Mouse (Mus musculus): ENCODE results near the gene Tcp11l2. TPM values are rescaled to one million over a fixed set of nuclear protein-coding genes. Genes with fewer than 3 reads are reported as not detected.

The Tcp11l2 gene
- polyA plus RNA-seq, 1 experiment from 2014 or later = 20.0 TPM

GRCm38 (mm10) chr10:84562567-84563554 lies 13.6 kb upstream of the Tcp11l2 start:
- H3K9ac ChIP-seq = no peak overlapping the region
- ATAC-seq (ENCODE audit: low FRiP score) = no peak
- 64% methylated on average over 13 of the region's 13 CpGs for WGBS
- 0 out of 2 replicates have a peak, but pooled peaks cover 5% of the 10 kb centered on the region for H3K9me3 ChIP-seq (replicated peaks)
- no peak overlapping the region for H3K4me3 ChIP-seq
- no peaks in the 10 kb centered on the region for H3K36me3 ChIP-seq
- no peak overlapping the region for H3K4me2 ChIP-seq (replicated peaks)
- 0 out of 2 replicates have a peak, but pooled peaks cover 4% of the 10 kb centered on the region for H3K4me1 ChIP-seq
- H3K27ac ChIP-seq = no peak overlapping the region
- H3K27me3 ChIP-seq = peaks cover 3% of the 10 kb centered on the region

DNA sequence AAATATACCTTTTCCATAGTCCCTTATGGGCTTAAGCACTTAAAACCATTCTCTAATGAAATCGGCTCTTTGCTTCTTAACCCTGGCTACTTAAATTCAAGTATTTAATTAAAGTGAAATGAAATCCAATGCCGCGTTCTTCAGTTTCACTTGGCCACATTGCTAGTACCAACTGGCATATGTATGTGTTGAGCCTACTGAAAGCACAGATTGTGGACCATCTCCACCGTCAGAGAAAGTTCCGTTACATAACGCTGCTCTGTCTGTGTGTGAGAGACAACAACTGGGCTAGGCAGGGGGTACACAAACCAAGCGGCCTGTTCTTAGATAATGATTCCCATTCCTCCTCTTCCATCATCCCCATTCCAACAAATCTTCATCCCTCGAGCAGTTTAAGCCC lies 12.0 kb upstream of the Tcp11l2 start:
- H3K4me2 ChIP-seq (replicated peaks) = no peak overlapping the region
- H3K36me3 ChIP-seq = no peaks in the 10 kb centered on the region
- no peak overlapping the region for H3K4me3 ChIP-seq
- 0 out of 2 replicates have a peak, but pooled peaks cover 4% of the 10 kb centered on the region for H3K4me1 ChIP-seq
- WGBS = 81% methylated on average over 8 of the region's 8 CpGs
- no peak for ATAC-seq (ENCODE audit: low FRiP score)
- no peak overlapping the region for H3K27ac ChIP-seq
- H3K9me3 ChIP-seq (replicated peaks) = no peaks in the 10 kb centered on the region
- peaks cover 3% of the 10 kb centered on the region for H3K27me3 ChIP-seq
- no peak overlapping the region for H3K9ac ChIP-seq

DNA sequence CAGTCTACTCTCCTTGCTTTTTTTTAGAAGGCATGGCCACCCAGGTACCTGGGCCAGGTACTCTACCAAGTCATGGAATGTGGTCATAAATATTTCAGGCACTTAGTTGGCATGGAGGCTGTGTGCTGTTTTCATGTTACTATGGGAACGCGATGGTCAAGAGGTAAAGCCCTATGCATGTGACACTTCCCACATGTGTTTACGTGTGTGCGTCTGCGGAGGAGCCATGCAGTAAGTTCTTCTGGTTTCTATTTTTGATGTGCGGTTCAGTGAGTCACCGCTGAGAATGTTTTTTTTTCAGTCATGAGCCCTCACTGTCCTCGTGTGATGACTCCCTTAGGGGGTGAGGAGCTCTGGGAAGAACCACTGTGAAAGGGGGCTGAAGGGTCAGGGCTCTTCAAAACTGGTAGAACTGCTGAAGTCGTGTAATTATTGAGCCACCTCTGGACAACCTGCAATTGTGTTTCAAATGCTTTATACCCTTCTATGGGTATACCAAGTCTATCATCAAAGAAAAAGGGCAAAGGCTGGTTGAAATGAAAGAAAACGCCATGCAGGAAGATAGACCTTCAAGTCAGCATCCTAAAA lies 5.3 kb upstream of the Tcp11l2 start:
- WGBS = 86% methylated on average over 10 of the region's 10 CpGs

GRCm38 (mm10) chr10:84573671-84574420 lies 2.6 kb upstream of the Tcp11l2 start:
- peaks cover 11% of the 10 kb centered on the region for H3K4me1 ChIP-seq
- H3K4me3 ChIP-seq = no peak overlapping the region
- no peak for ATAC-seq (ENCODE audit: low FRiP score)
- H3K9me3 ChIP-seq (replicated peaks) = no peaks in the 10 kb centered on the region
- no peaks in the 10 kb centered on the region for H3K36me3 ChIP-seq
- no peak overlapping the region for H3K9ac ChIP-seq
- H3K4me2 ChIP-seq (replicated peaks) = no peak overlapping the region
- H3K27ac ChIP-seq = no peak overlapping the region
- 0 out of 2 replicates have a peak, but pooled peaks cover 4% of the 10 kb centered on the region for H3K27me3 ChIP-seq
- 69% methylated on average over 5 of the region's 5 CpGs for WGBS

More for the DNA sequence above, 5.3 kb upstream of the Tcp11l2 start:
- Histone ChIP-seq H3K9ac (no peak overlapping the region), H3K27me3 (no peaks in the 10 kb centered on the region), H3K36me3 (no peaks in the 10 kb centered on the region), H3K27ac (no peak overlapping the region), H3K9me3 (replicated peaks) (no peaks in the 10 kb centered on the region), H3K4me3 (no peak overlapping the region), H3K4me1 (no peaks in the 10 kb centered on the region), H3K4me2 (replicated peaks) (no peak overlapping the region)
- no peak for ATAC-seq (ENCODE audit: low FRiP score)

- peak; percentile 80 for ATAC-seq (ENCODE audit: low FRiP score)
These were observed 414 bp upstream of the Tcp11l2 start for GRCm38 (mm10) chr10:84576029-84576394.

DNA sequence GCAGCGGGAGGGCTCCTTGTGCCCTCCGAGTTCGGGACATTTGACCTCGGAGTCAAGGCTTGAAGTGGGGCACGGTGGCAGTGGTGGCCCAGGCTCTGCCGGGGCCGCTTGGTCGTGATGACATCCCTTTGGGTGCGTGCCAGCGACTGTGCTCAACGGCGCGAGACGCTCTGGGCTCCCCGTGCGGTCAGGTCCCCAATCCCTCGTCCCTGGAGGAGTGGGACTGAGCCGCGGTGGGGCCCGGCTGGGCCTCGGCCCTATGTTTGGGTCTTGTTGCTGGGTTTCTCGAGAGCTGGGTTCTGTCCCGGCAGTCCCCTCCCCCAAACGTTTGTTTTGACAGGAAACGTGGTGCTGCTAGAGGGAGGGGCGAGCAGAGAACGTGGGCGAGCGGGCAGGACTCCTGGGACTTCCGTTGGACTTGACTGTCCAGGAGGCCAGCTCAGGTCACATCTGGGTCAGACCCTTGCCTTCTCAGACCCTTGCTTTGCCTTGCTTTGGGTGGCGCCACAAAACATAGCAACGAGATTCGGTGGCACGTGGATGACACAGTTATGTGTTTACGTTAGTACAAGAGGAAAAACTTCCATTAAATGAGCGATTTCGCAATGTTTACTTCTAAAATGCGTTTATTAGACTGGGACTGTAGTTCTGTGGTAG lies 773 bp downstream of the Tcp11l2 start:
- H3K4me3 ChIP-seq = peak overlapping the region; percentile 69
- peak overlapping the region; percentile 95 for H3K4me2 ChIP-seq (replicated peaks)
- peaks cover 11% of the 10 kb centered on the region for H3K4me1 ChIP-seq
- H3K9ac ChIP-seq = peak overlapping the region; percentile 65
- H3K27me3 ChIP-seq = 0 out of 2 replicates have a peak, but pooled peaks cover 4% of the 10 kb centered on the region
- WGBS = 6% methylated on average over 38 of the region's 38 CpGs
- peak; percentile 70 for ATAC-seq (ENCODE audit: low FRiP score)
- no peaks in the 10 kb centered on the region for H3K9me3 ChIP-seq (replicated peaks)
- no peaks in the 10 kb centered on the region for H3K36me3 ChIP-seq
- peak overlapping the region; percentile 61; the same call in 1 of the 2 replicates for H3K27ac ChIP-seq

More at GRCm38 (mm10) chr10:84576029-84576394, 414 bp upstream of the Tcp11l2 start:
- peak overlapping the region; percentile 65 for H3K9ac ChIP-seq
- peaks cover 11% of the 10 kb centered on the region for H3K4me1 ChIP-seq
- no peaks in the 10 kb centered on the region for H3K36me3 ChIP-seq
- peak overlapping the region; percentile 69 for H3K4me3 ChIP-seq
- H3K4me2 ChIP-seq (replicated peaks) = peak overlapping the region; percentile 95
- H3K27ac ChIP-seq = no peak overlapping the region
- 0 out of 2 replicates have a peak, but pooled peaks cover 4% of the 10 kb centered on the region for H3K27me3 ChIP-seq
- no peaks in the 10 kb centered on the region for H3K9me3 ChIP-seq (replicated peaks)
- 1% methylated on average over 14 of the region's 14 CpGs for WGBS

- H3K4me2 ChIP-seq (replicated peaks) = no peak overlapping the region
- H3K9ac ChIP-seq = no peak overlapping the region
- no peaks in the 10 kb centered on the region for H3K9me3 ChIP-seq (replicated peaks)
- H3K27ac ChIP-seq = no peak overlapping the region
- H3K36me3 ChIP-seq = no peaks in the 10 kb centered on the region
- peaks cover 11% of the 10 kb centered on the region for H3K4me1 ChIP-seq
- 86% methylated on average over 10 of the region's 10 CpGs for WGBS
- H3K27me3 ChIP-seq = 0 out of 2 replicates have a peak, but pooled peaks cover 4% of the 10 kb centered on the region
- no peak for ATAC-seq (ENCODE audit: low FRiP score)
- H3K4me3 ChIP-seq = no peak overlapping the region
These were observed 2.3 kb downstream of the Tcp11l2 start for GRCm38 (mm10) chr10:84578738-84579137.

DNA sequence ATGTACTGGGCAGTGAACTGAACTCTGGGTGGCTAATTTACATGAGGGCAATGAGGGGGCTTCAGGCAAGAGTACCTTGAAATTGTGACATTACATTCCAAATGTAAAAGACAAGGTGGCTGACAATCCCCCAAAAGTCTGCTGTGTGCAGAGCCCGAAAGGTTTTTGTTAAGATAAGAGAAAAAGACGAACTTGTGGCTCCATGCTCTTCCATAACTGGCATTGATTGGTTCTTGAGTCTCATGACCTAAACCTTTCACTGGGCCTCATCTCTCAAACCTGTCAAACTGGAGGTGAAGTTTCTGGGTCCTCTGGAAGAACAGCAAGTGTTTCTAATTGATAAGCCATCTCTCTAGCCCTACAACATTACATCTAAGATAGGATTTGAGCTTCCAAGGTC lies 3.1 kb downstream of the Tcp11l2 start:
- Histone ChIP-seq H3K27ac (no peak overlapping the region), H3K27me3 (0 out of 2 replicates have a peak, but pooled peaks cover 4% of the 10 kb centered on the region), H3K4me3 (no peak overlapping the region), H3K9me3 (replicated peaks) (no peaks in the 10 kb centered on the region), H3K4me2 (replicated peaks) (no peak overlapping the region), H3K36me3 (no peaks in the 10 kb centered on the region), H3K9ac (no peak overlapping the region), H3K4me1 (peaks cover 11% of the 10 kb centered on the region)
- no peak for ATAC-seq (ENCODE audit: low FRiP score)
- WGBS = 82% methylated on average over 2 of the region's 2 CpGs

DNA sequence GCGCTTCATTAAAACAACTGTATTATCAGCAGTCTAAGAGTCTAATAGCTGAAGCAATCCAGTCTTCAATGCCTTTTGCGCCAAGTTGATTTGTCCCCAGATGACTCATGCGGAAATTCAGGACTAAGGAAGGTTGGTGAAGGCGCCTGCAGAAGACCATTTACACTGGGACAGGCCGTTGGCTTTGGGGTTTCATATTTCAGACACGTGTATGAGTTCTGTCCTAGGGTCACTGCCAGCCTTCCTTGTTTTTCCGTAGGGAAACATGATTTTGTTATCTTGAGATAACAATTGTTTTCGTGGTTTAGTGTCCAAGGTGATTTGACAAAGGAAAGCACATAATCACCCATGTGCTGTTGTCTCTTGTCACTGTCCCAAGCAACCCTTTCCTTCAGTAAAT lies 4.8 kb downstream of the Tcp11l2 start:
- H3K9ac ChIP-seq = no peak overlapping the region
- H3K4me3 ChIP-seq = no peak overlapping the region
- ATAC-seq (ENCODE audit: low FRiP score) = no peak
- H3K27me3 ChIP-seq = 0 out of 2 replicates have a peak, but pooled peaks cover 4% of the 10 kb centered on the region
- no peak overlapping the region for H3K4me2 ChIP-seq (replicated peaks)
- no peak overlapping the region for H3K27ac ChIP-seq
- peaks cover 11% of the 10 kb centered on the region for H3K4me1 ChIP-seq
- 74% methylated on average over 8 of the region's 8 CpGs for WGBS
- no peaks in the 10 kb centered on the region for H3K36me3 ChIP-seq
- H3K9me3 ChIP-seq (replicated peaks) = no peaks in the 10 kb centered on the region

DNA sequence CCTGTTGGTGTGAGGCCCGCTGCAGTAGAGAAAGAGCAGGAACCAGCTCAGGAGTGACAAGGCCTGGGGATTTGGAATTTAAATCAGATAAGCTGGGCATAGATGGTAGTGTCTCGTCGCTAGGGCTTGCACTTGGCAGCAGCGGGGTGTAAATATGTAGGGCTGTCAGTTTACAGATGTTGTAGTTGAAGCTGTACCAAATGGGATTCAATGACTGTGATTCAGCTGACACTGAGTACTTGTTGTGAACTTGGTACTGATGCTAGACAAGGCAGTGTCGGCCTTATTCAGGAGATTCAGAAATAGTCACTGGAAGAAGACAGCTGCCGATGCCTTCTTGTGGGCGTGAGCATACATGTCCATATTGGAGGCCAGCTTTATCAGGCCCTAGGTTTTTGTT lies 5.8 kb downstream of the Tcp11l2 start:
- Histone ChIP-seq H3K27me3 (0 out of 2 replicates have a peak, but pooled peaks cover 4% of the 10 kb centered on the region), H3K27ac (no peak overlapping the region), H3K36me3 (no peaks in the 10 kb centered on the region), H3K9ac (no peak overlapping the region), H3K4me2 (replicated peaks) (no peak overlapping the region), H3K9me3 (replicated peaks) (no peaks in the 10 kb centered on the region), H3K4me3 (no peak overlapping the region), H3K4me1 (peaks cover 9% of the 10 kb centered on the region)
- no peak for ATAC-seq (ENCODE audit: low FRiP score)
- WGBS = 81% methylated on average over 7 of the region's 7 CpGs

- ATAC-seq (ENCODE audit: low FRiP score) = no peak
- Histone ChIP-seq H3K4me3 (no peak overlapping the region), H3K36me3 (no peaks in the 10 kb centered on the region), H3K27me3 (no peaks in the 10 kb centered on the region), H3K4me1 (no peaks in the 10 kb centered on the region), H3K27ac (no peak overlapping the region), H3K9me3 (replicated peaks) (no peaks in the 10 kb centered on the region), H3K4me2 (replicated peaks) (no peak overlapping the region), H3K9ac (no peak overlapping the region)
- 72% methylated on average over 11 of the region's 11 CpGs for WGBS
These were observed 8.2 kb downstream of the Tcp11l2 start for GRCm38 (mm10) chr10:84584451-84585293.
